Mouse (Mus musculus): ENCODE results near the gene Calm3.
A peak's percentile ranks its signal among the peaks of the same experiment; 100 is the strongest.

Calm3 gene

GRCm38 (mm10) chr7:16942861-16943260, 18.9 kb upstream of the Calm3 start:
- DNase-seq (ENCODE audit: low spot score in 2 of 2) = no peak

- peak; percentile 83 for DNase-seq (ENCODE audit: low spot score in 2 of 2)
Observed at GRCm38 (mm10) chr7:16940292-16940691, 16.4 kb upstream of the Calm3 start.

- DNase-seq (ENCODE audit: low spot score in 2 of 2) = peak in 1 of 2 experiments; percentile 71
Observed at GRCm38 (mm10) chr7:16938117-16938791, 14.3 kb upstream of the Calm3 start.

- DNase-seq (ENCODE audit: low spot score in 2 of 2) = no peak
Observed at GRCm38 (mm10) chr7:16937312-16937711, 13.4 kb upstream of the Calm3 start.

GRCm38 (mm10) chr7:16932704-16933577, 9.0 kb upstream of the Calm3 start:
- peak in 1 of 2 experiments; percentile 84 for DNase-seq (ENCODE audit: low spot score in 2 of 2)

- peak in 1 of 2 experiments; percentile 96 for DNase-seq (ENCODE audit: low spot score in 2 of 2)
Observed at GRCm38 (mm10) chr7:16931968-16932627, 8.2 kb upstream of the Calm3 start.

GRCm38 (mm10) chr7:16930850-16931249, 6.9 kb upstream of the Calm3 start:
- DNase-seq (ENCODE audit: low spot score in 2 of 2) = peak in 1 of 2 experiments; percentile 89

GRCm38 (mm10) chr7:16928341-16928740, 4.4 kb upstream of the Calm3 start:
- no peak for DNase-seq (ENCODE audit: low spot score in 2 of 2)

- peak in 1 of 2 experiments; percentile 61 for DNase-seq (ENCODE audit: low spot score in 2 of 2)
Observed at GRCm38 (mm10) chr7:16923283-16924036, 454 bp downstream of the Calm3 start.

GRCm38 (mm10) chr7:16922360-16922973, 1.4 kb downstream of the Calm3 start:
- DNase-seq (ENCODE audit: low spot score in 2 of 2) = peak in 1 of 2 experiments; percentile 64

GRCm38 (mm10) chr7:16921881-16922335, 2.0 kb downstream of the Calm3 start:
- DNase-seq (ENCODE audit: low spot score in 2 of 2) = no peak

GRCm38 (mm10) chr7:16920818-16921791, 2.8 kb downstream of the Calm3 start:
- peak in 1 of 2 experiments; percentile 46 for DNase-seq (ENCODE audit: low spot score in 2 of 2)

- DNase-seq (ENCODE audit: low spot score in 2 of 2) = no peak
Observed at GRCm38 (mm10) chr7:16920150-16920579, 3.7 kb downstream of the Calm3 start.

- peak in 1 of 2 experiments; percentile 26 for DNase-seq (ENCODE audit: low spot score in 2 of 2)
Observed at GRCm38 (mm10) chr7:16919395-16920149, 4.3 kb downstream of the Calm3 start.

GRCm38 (mm10) chr7:16918670-16919069, 5.2 kb downstream of the Calm3 start:
- DNase-seq (ENCODE audit: low spot score in 2 of 2) = no peak

- DNase-seq (ENCODE audit: low spot score in 2 of 2) = peak in 1 of 2 experiments; percentile 80
Observed at GRCm38 (mm10) chr7:16918014-16918413, 5.9 kb downstream of the Calm3 start.

GRCm38 (mm10) chr7:16917447-16917846, 6.5 kb downstream of the Calm3 start:
- no peak for DNase-seq (ENCODE audit: low spot score in 2 of 2)

GRCm38 (mm10) chr7:16916342-16917265, 7.3 kb downstream of the Calm3 start:
- no peak for DNase-seq (ENCODE audit: low spot score in 2 of 2)

Data from left cerebral cortex, adult 9 months (tissue).